In the genomic region with DNA sequence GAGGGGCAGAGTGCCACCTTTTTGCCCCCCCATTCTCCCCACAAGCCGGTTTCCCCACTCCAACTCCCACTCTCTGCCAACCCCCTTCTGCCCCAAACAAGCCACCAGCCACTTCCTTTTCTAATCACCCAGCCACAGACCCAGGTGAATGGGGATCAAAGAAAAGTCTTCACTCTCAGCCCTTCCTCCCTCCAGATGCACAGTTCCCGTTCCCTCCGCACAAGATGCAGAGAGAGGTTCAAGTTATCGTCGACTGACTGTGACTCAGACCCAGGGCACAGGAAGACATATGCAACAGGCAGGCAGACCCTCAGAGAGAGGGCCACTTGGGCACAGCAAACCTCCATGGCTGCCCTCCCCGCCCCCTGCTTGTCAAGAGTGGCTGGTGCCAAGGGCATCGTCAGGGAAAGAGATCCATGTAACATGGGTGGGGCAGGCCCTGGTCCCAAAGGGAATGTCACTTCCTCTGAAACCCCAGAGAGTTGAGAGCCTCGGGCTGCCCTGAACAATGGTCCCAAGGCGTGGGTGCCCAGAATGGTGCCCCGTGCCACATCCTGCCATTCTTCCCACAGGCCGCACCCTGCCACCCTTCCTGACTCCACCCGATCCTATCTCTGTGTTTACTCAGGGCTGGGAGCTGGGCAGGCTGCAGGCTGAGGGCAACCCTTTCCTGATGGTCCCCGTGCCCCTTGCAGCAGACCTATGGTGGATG, we compare ENCODE assay signal across 15 mouse cellular contexts. TPM values are rescaled to one million over a fixed set of nuclear protein-coding genes. Genes with fewer than 3 reads are reported as not detected.
DNase-seq lines count a peak whose midpoint lies in the region; ATAC-seq and TF ChIP-seq lines count a peak whose summit lies in the region.
"Had no signal": no experiment of that assay in that cellular context is flagged by ENCODE, and none has a peak within 500 bp of the region (broad histone marks: within the 10 kb centered on the region; RNA-seq: fewer than 3 reads in every experiment).

No protein-coding gene starts in this region.

- peak; percentile 28; the same call in 1 of the 2 replicates for TF ChIP-seq POLR2A in lung, adult 2 months (IDR thresholded peaks at IDR 0.05; ENCODE audit: borderline replicate concordance, extremely low read depth, low read depth, low read length)

- H3K27me3 ChIP-seq in intestine, embryonic 16.5 days (replicated peaks; ENCODE audit: control insufficient read depth, insufficient read depth, low read length), result no peaks in the 10 kb centered on the region
- H3K27me3 ChIP-seq in intestine, postnatal 0 days (replicated peaks; ENCODE audit: control insufficient read depth, insufficient read depth, low read length), result no peaks in the 10 kb centered on the region
- no peaks in the 10 kb centered on the region for H3K27me3 ChIP-seq in stomach, postnatal 0 days (ENCODE audit: control insufficient read depth, insufficient read depth, low read length)
- H3K27me3 ChIP-seq in hindbrain, embryonic 11.5 days (ENCODE audit: control insufficient read depth, insufficient read depth, low read length), result no peaks in the 10 kb centered on the region
- H3K27me3 ChIP-seq: embryonic facial prominence, embryonic 15.5 days; hindbrain, embryonic 12.5 days; limb, embryonic 12.5 days; liver, embryonic 15.5 days had no signal

- no peak for TF ChIP-seq EP300 in stomach, postnatal 0 days (optimal IDR thresholded peaks at IDR 0.05)

- ATAC-seq in intestine, embryonic 16.5 days, result peak; percentile 39; the same call in 1 of the 2 replicates
- ATAC-seq in intestine, postnatal 0 days, result no peak
- peak; percentile 27 for ATAC-seq in granulocyte monocyte progenitor cell, adult 5-6 weeks (replicated peaks; ENCODE audit: poor library complexity, severe bottlenecking)
- peak; percentile 21; the same call in 1 of the 2 replicates for ATAC-seq in stomach, postnatal 0 days (ENCODE audit: low FRiP score, low TSS enrichment)
- ATAC-seq in hindbrain, embryonic 11.5 days (ENCODE audit: low FRiP score), result no peak
- ATAC-seq: forebrain, embryonic 14.5 days had no signal

- TF ChIP-seq CTCF in intestine, postnatal 0 days (IDR thresholded peaks at IDR 0.05; ENCODE audit: low read depth), result no peak
- TF ChIP-seq CTCF in lung, adult 2 months (IDR thresholded peaks at IDR 0.05; ENCODE audit: insufficient read depth, low read length), result no peak
- TF ChIP-seq CTCF in stomach, postnatal 0 days (IDR thresholded peaks at IDR 0.05; ENCODE audit: low read depth), result no peak

- peaks cover 14% of the 10 kb centered on the region for H3K4me1 ChIP-seq in intestine, embryonic 16.5 days (ENCODE audit: control insufficient read depth, insufficient read depth, low read length)
- H3K4me1 ChIP-seq in intestine, postnatal 0 days (replicated peaks; ENCODE audit: control insufficient read depth, insufficient read depth, low read length), result peaks cover 9% of the 10 kb centered on the region; the same call in 1 of the 2 replicates
- peaks cover 46% of the 10 kb centered on the region for H3K4me1 ChIP-seq in lung, adult 2 months (ENCODE audit: control insufficient read depth, insufficient read depth, low read length)
- H3K4me1 ChIP-seq in stomach, postnatal 0 days (replicated peaks; ENCODE audit: control insufficient read depth, insufficient read depth), result no peaks in the 10 kb centered on the region
- peaks cover 12% of the 10 kb centered on the region for H3K4me1 ChIP-seq in hindbrain, embryonic 11.5 days (replicated peaks; ENCODE audit: control insufficient read depth, insufficient read depth, low read length)

- H3K9me3 ChIP-seq in intestine, embryonic 16.5 days (ENCODE audit: control insufficient read depth, low read length), result no peaks in the 10 kb centered on the region
- no peaks in the 10 kb centered on the region for H3K9me3 ChIP-seq in intestine, postnatal 0 days (ENCODE audit: control insufficient read depth)
- H3K9me3 ChIP-seq in stomach, postnatal 0 days (ENCODE audit: control insufficient read depth, low read length), result no peaks in the 10 kb centered on the region
- H3K9me3 ChIP-seq in hindbrain, embryonic 11.5 days (ENCODE audit: control insufficient read depth, low read length), result no peaks in the 10 kb centered on the region
- H3K9me3 ChIP-seq: embryonic facial prominence, embryonic 15.5 days; hindbrain, embryonic 12.5 days; limb, embryonic 12.5 days; liver, embryonic 15.5 days; midbrain, embryonic 12.5 days had no signal

- 70% methylated on average over 13 of the region's 13 CpGs for WGBS in intestine, embryonic 16.5 days
- 62% methylated on average over 13 of the region's 13 CpGs for WGBS in intestine, postnatal 0 days
- 33% methylated on average over 13 of the region's 13 CpGs for WGBS in lung, adult 2 months
- 61% methylated on average over 13 of the region's 13 CpGs for WGBS in stomach, postnatal 0 days
- 83% methylated on average over 13 of the region's 13 CpGs for WGBS in hindbrain, embryonic 11.5 days

- peak; percentile 42 for DNase-seq in lung, adult 2 months
- no peak for DNase-seq in stomach, postnatal 0 days (ENCODE audit: low spot score)
- no peak for DNase-seq in adrenal gland, postnatal 25 days
- DNase-seq in hindbrain, embryonic 11.5 days (ENCODE audit: low spot score), result no peak
- DNase-seq: cerebellum, adult 18-20 months; gastrocnemius, postnatal 14 days had no signal

- H3K4me2 ChIP-seq in intestine, embryonic 16.5 days (ENCODE audit: low read depth, low read length), result no peak overlapping the region
- H3K4me2 ChIP-seq in intestine, postnatal 0 days (replicated peaks; ENCODE audit: low read depth), result no peak overlapping the region
- no peak overlapping the region for H3K4me2 ChIP-seq in stomach, postnatal 0 days (replicated peaks; ENCODE audit: low read depth)
- no peak overlapping the region for H3K4me2 ChIP-seq in hindbrain, embryonic 11.5 days (replicated peaks; ENCODE audit: low read depth, low read length)
- H3K4me2 ChIP-seq: embryonic facial prominence, embryonic 15.5 days; hindbrain, embryonic 12.5 days; limb, embryonic 12.5 days; liver, embryonic 15.5 days; midbrain, embryonic 12.5 days had no signal

- H3K4me3 ChIP-seq in intestine, embryonic 16.5 days (ENCODE audit: low read length), result no peak overlapping the region
- H3K4me3 ChIP-seq in intestine, postnatal 0 days (ENCODE audit: low read depth, low read length), result no peak overlapping the region
- no peak overlapping the region for H3K4me3 ChIP-seq in lung, adult 2 months (replicated peaks; ENCODE audit: extremely low read depth, low read depth, low read length)
- no peak overlapping the region for H3K4me3 ChIP-seq in stomach, postnatal 0 days (ENCODE audit: low read depth, low read length)
- no peak overlapping the region for H3K4me3 ChIP-seq in hindbrain, embryonic 11.5 days (ENCODE audit: low read depth, low read length)
- H3K4me3 ChIP-seq: embryonic facial prominence, embryonic 15.5 days; hindbrain, embryonic 12.5 days; limb, embryonic 12.5 days; liver, embryonic 15.5 days; midbrain, embryonic 12.5 days had no signal

- H3K36me3 ChIP-seq in intestine, embryonic 16.5 days (ENCODE audit: control insufficient read depth, insufficient read depth, low read length), result no peaks in the 10 kb centered on the region
- H3K36me3 ChIP-seq in intestine, postnatal 0 days (ENCODE audit: control insufficient read depth, insufficient read depth), result no peaks in the 10 kb centered on the region; the same call in 1 of the 2 replicates
- no peaks in the 10 kb centered on the region for H3K36me3 ChIP-seq in stomach, postnatal 0 days (ENCODE audit: control insufficient read depth, insufficient read depth, low read length)
- no peaks in the 10 kb centered on the region for H3K36me3 ChIP-seq in hindbrain, embryonic 11.5 days (ENCODE audit: control insufficient read depth, insufficient read depth, low read length)
- H3K36me3 ChIP-seq: embryonic facial prominence, embryonic 15.5 days; hindbrain, embryonic 12.5 days; limb, embryonic 12.5 days; liver, embryonic 15.5 days had no signal

- H3K9ac ChIP-seq in intestine, embryonic 16.5 days (ENCODE audit: low read depth, low read length), result no peak overlapping the region
- H3K9ac ChIP-seq in intestine, postnatal 0 days (ENCODE audit: low read depth, low read length), result no peak overlapping the region
- no peak overlapping the region for H3K9ac ChIP-seq in stomach, postnatal 0 days (ENCODE audit: low read length)
- no peak overlapping the region for H3K9ac ChIP-seq in hindbrain, embryonic 11.5 days (ENCODE audit: low read depth, low read length)
- H3K9ac ChIP-seq: embryonic facial prominence, embryonic 15.5 days; hindbrain, embryonic 12.5 days; limb, embryonic 12.5 days; liver, embryonic 15.5 days; midbrain, embryonic 12.5 days had no signal

- no peak overlapping the region for H3K27ac ChIP-seq in intestine, embryonic 16.5 days (ENCODE audit: low read length)
- no peak overlapping the region for H3K27ac ChIP-seq in intestine, postnatal 0 days (ENCODE audit: low read depth, low read length)
- H3K27ac ChIP-seq in stomach, postnatal 0 days (replicated peaks), result no peak overlapping the region
- no peak overlapping the region for H3K27ac ChIP-seq in hindbrain, embryonic 11.5 days (ENCODE audit: low read depth, low read length)
- H3K27ac ChIP-seq: embryonic facial prominence, embryonic 15.5 days; hindbrain, embryonic 12.5 days; limb, embryonic 12.5 days; liver, embryonic 15.5 days; midbrain, embryonic 12.5 days had no signal

RNA-seq across cellular contexts. Expression of a gene that starts 24.0 kb away (rescaled TPM):
- 5.5 and 7.0 TPM in 2 replicates for polyA plus RNA-seq in intestine, embryonic 16.5 days (2015; fragmentation: Nextera tagmentation; extraction: Ambion mirVana)
- polyA plus RNA-seq in intestine, postnatal 0 days (2015; fragmentation: Nextera tagmentation; extraction: Ambion mirVana), result 12.3 and 12.6 TPM in 2 replicates
- total RNA-seq in granulocyte monocyte progenitor cell, adult 5-6 weeks (2014; fragmentation: Nextera tagmentation), result 2.9 and 4.2 TPM in 2 replicates
- 1.7 and 4.8 TPM in 2 replicates for total RNA-seq in granulocyte monocyte progenitor cell, adult 5-6 weeks (2017)
- 134 and 144 TPM in 2 replicates for polyA plus RNA-seq in lung, adult 2 months (2012; rRNA removed)
- polyA plus RNA-seq in stomach, postnatal 0 days (2015; fragmentation: Nextera tagmentation; extraction: Ambion mirVana), result 3.7 and 5.0 TPM in 2 replicates
- 20.0 and 21.3 TPM in 2 replicates for total RNA-seq in adrenal gland, postnatal 25 days (2021)
- polyA plus RNA-seq in hindbrain, embryonic 11.5 days (2014; fragmentation: Nextera tagmentation; extraction: Ambion mirVana), result 12.5 and 15.9 TPM in 2 replicates

RNA-seq across cellular contexts. Expression of a gene that starts 36.8 kb away (rescaled TPM):
- 3.0 and 3.5 TPM in 2 replicates for polyA plus RNA-seq in intestine, embryonic 16.5 days (2015; fragmentation: Nextera tagmentation; extraction: Ambion mirVana)
- polyA plus RNA-seq in intestine, postnatal 0 days (2015; fragmentation: Nextera tagmentation; extraction: Ambion mirVana), result 6.0 and 6.2 TPM in 2 replicates
- total RNA-seq in granulocyte monocyte progenitor cell, adult 5-6 weeks (2014; fragmentation: Nextera tagmentation), result not detected in 2 replicates
- total RNA-seq in granulocyte monocyte progenitor cell, adult 5-6 weeks (2017), result not detected in 2 replicates
- 0.59 and 0.93 TPM in 2 replicates for polyA plus RNA-seq in lung, adult 2 months (2012; rRNA removed)
- polyA plus RNA-seq in stomach, postnatal 0 days (2015; fragmentation: Nextera tagmentation; extraction: Ambion mirVana), result 2.8 and 4.2 TPM in 2 replicates
- 5.9 and 6.3 TPM in 2 replicates for total RNA-seq in adrenal gland, postnatal 25 days (2021)
- polyA plus RNA-seq in hindbrain, embryonic 11.5 days (2014; fragmentation: Nextera tagmentation; extraction: Ambion mirVana), result 2.9 and 3.1 TPM in 2 replicates

RNA-seq across cellular contexts. Expression of a gene that starts 49.9 kb away (rescaled TPM):
- polyA plus RNA-seq in intestine, embryonic 16.5 days (2015; fragmentation: Nextera tagmentation; extraction: Ambion mirVana), result 1.3 and 6.7 TPM in 2 replicates
- polyA plus RNA-seq in intestine, postnatal 0 days (2015; fragmentation: Nextera tagmentation; extraction: Ambion mirVana), result 4.3 and 5.7 TPM in 2 replicates
- not detected in 2 replicates for total RNA-seq in granulocyte monocyte progenitor cell, adult 5-6 weeks (2014; fragmentation: Nextera tagmentation)
- not detected in 2 replicates for total RNA-seq in granulocyte monocyte progenitor cell, adult 5-6 weeks (2017)
- polyA plus RNA-seq in lung, adult 2 months (2012; rRNA removed), result 0.07 TPM in 2 replicates
- polyA plus RNA-seq in stomach, postnatal 0 days (2015; fragmentation: Nextera tagmentation; extraction: Ambion mirVana), result 2.9 and 6.1 TPM in 2 replicates
- total RNA-seq in adrenal gland, postnatal 25 days (2021), result 3.9 and 6.0 TPM in 2 replicates
- polyA plus RNA-seq in hindbrain, embryonic 11.5 days (2014; fragmentation: Nextera tagmentation; extraction: Ambion mirVana), result 0.70 and 1.2 TPM in 2 replicates
- total RNA-seq: gastrocnemius, postnatal 14 days had no signal
- polyA plus RNA-seq: forebrain, embryonic 14.5 days; limb, embryonic 12.5 days; midbrain, embryonic 12.5 days had no signal

Comparison
In these comparisons a context has a peak if more than half of its experiments do, and no peak if none do; other contexts are left out.
1. ATAC-seq: peak in intestine, embryonic 16.5 days (single experiment), granulocyte monocyte progenitor cell, adult 5-6 weeks (single experiment) and stomach, postnatal 0 days (single experiment); none in intestine, postnatal 0 days (single experiment) and hindbrain, embryonic 11.5 days (single experiment).